Mouse (Mus musculus): ENCODE data around the gene Txnip. TPM values are rescaled to one million over a fixed set of nuclear protein-coding genes. Genes with fewer than 3 reads are reported as not detected.

The Txnip gene
- polyA plus RNA-seq, 1 experiment, result 1.2 TPM

DNA sequence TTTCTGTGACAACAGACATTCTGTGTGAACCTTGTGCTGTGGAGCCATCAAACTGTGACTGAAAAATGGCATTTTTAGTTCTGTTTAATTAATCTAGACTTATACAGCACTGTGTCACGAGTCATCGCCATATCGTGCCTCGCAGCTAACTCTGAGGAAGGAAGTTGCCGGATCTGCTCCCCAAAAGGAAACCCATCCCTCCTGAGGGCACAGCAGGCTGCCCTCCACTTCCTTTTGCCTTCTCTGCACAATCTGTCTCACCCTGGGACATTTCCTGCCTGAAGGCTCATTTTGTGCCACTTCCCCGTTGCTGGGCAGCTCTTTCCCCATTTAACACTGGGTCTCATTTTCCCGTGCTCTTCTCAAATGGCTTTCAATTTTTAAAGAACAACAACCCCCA is 6.9 kb downstream of the Txnip start:
- Histone ChIP-seq H3K27me3 (ENCODE audit: control insufficient read depth, insufficient read depth, insufficient read length) (no peaks in the 10 kb centered on the region), H3K36me3 (ENCODE audit: control insufficient read depth, insufficient read depth) (no peaks in the 10 kb centered on the region), H3K4me3 (ENCODE audit: insufficient read depth, poor library complexity, severe bottlenecking) (no peak overlapping the region), H3K79me2 (ENCODE audit: control insufficient read depth, insufficient read depth) (no peaks in the 10 kb centered on the region), H3ac (ENCODE audit: control insufficient read depth, insufficient read length, low read depth) (no peak overlapping the region), H3K79me3 (ENCODE audit: low read depth) (no peaks in the 10 kb centered on the region)
- TF ChIP-seq MYOD1 (IDR thresholded peaks at IDR 0.05; ENCODE audit: control insufficient read depth, insufficient read length, low read depth) (no peak), FOSL1 (IDR thresholded peaks at IDR 0.05; ENCODE audit: insufficient read depth, low read length, poor library complexity, severe bottlenecking) (no peak), MAX (IDR thresholded peaks at IDR 0.05) (no peak), MYOG (IDR thresholded peaks at IDR 0.05; ENCODE audit: control insufficient read depth, extremely low read depth, insufficient read length) (no peak)

DNA sequence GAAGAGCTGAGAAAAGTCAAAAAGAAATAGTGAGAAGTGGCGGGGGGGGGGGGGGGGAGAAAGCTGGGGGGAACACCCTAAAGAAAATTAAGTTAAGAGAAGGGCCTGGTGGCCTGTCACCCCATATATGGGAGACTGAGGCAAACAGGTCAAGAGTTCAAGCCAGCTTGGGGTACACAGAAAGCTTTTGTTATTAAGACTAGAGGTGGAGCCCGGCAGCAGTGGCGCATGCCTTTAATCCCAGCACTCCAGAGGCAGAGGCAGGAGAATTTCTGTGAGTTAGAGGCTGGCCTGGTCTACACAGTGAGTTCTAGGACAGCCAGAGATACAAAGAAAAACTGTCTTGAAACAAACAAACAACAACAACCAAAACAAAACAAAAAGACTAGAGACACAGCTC is 7.3 kb downstream of the Txnip start:
- no peaks in the 10 kb centered on the region for H3K36me3 ChIP-seq (ENCODE audit: control insufficient read depth, insufficient read depth)
- H3ac ChIP-seq (ENCODE audit: control insufficient read depth, insufficient read length, low read depth), result no peak overlapping the region
- no peaks in the 10 kb centered on the region for H3K79me3 ChIP-seq (ENCODE audit: low read depth)
- no peaks in the 10 kb centered on the region for H3K79me2 ChIP-seq (ENCODE audit: control insufficient read depth, insufficient read depth)
- H3K4me3 ChIP-seq (ENCODE audit: insufficient read depth, poor library complexity, severe bottlenecking), result no peak overlapping the region
- TF ChIP-seq MYOD1 (IDR thresholded peaks at IDR 0.05; ENCODE audit: control insufficient read depth, insufficient read length, low read depth), result no peak
- no peak for TF ChIP-seq USF1 (IDR thresholded peaks at IDR 0.05; ENCODE audit: low read depth)
- TF ChIP-seq CTCF (IDR thresholded peaks at IDR 0.05; ENCODE audit: control insufficient read depth, insufficient read depth, insufficient read length), result no peak
- no peaks in the 10 kb centered on the region for H3K27me3 ChIP-seq (ENCODE audit: control insufficient read depth, insufficient read depth, insufficient read length)

DNA sequence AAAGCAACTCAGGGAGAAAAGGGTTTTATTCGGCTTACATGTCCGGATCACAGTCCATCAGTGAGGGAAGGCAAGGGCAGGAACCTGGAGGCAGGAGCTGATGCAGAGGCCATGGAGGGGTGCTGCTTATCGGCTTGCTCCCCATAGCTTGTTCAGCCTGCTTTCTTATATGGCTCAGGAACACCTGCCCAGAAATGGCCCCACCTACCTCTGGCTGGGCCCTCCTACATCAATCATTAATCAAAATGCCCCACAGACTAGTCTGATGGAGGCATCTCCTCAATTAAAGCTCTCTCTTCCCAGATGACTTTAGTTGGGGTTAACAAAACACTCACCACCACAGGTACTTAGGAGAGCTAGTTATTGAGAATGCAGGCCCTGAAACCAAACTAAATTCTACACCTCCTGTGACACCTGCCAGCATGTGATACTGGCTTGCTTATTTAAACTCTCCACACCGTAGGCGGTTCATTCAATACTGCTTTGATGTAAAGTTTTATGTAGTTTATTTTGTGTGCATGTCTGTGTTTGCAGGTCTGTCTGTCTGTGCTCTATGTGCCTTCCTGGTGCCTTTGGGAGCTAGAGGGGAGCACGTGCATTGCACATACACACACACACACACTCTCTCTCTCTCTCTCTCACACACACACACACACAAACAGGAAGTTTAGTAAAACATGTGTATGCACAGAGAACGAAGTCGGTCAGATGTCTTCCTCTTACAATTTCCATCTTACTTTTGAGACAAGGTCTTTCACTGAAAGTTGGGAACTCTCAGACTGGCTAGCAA is 9.1 kb downstream of the Txnip start:
- no peak for TF ChIP-seq CTCF (IDR thresholded peaks at IDR 0.05; ENCODE audit: control insufficient read depth, insufficient read depth, insufficient read length)
- TF ChIP-seq FOSL1 (IDR thresholded peaks at IDR 0.05; ENCODE audit: insufficient read depth, low read length, poor library complexity, severe bottlenecking), result no peak
- no peak for TF ChIP-seq MYOG (IDR thresholded peaks at IDR 0.05; ENCODE audit: control insufficient read depth, extremely low read depth, insufficient read length)
- TF ChIP-seq CEBPB (IDR thresholded peaks at IDR 0.05; ENCODE audit: low read depth), result no peak
- no peak for TF ChIP-seq USF1 (IDR thresholded peaks at IDR 0.05; ENCODE audit: low read depth)
- no peak for TF ChIP-seq MYOD1 (IDR thresholded peaks at IDR 0.05; ENCODE audit: control insufficient read depth, insufficient read length, low read depth)
- no peak for TF ChIP-seq MAX (IDR thresholded peaks at IDR 0.05)
- H3K79me3 ChIP-seq (ENCODE audit: low read depth), result no peaks in the 10 kb centered on the region
- no peaks in the 10 kb centered on the region for H3K79me2 ChIP-seq (ENCODE audit: control insufficient read depth, insufficient read depth)
- H3K4me3 ChIP-seq (ENCODE audit: insufficient read depth, poor library complexity, severe bottlenecking), result no peak overlapping the region
- no peaks in the 10 kb centered on the region for H3K36me3 ChIP-seq (ENCODE audit: control insufficient read depth, insufficient read depth)
- no peak overlapping the region for H3ac ChIP-seq (ENCODE audit: control insufficient read depth, insufficient read length, low read depth)
- no peaks in the 10 kb centered on the region for H3K27me3 ChIP-seq (ENCODE audit: control insufficient read depth, insufficient read depth, insufficient read length)

DNA sequence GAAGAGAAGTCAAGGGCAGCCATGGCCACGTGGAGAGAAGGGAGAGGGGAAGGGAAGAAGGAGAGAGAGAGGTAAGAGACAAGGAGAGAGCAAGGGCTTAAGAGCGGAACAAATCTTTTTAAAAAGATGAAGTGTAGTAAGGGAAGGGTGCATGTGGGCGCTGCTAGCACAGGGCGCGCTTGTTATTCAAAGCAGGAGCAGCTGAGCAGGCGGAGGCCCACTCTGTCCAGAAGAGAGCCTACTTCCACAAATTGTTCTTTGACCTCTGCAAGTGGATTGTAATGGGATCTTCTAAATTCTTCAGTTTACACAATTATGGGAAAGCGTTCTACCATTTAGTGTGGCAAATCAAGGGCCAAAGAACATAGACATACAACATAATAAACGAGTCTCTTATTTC is 10.8 kb downstream of the Txnip start:
- H3ac ChIP-seq (ENCODE audit: control insufficient read depth, insufficient read length, low read depth), result no peak overlapping the region
- H3K4me3 ChIP-seq (ENCODE audit: insufficient read depth, poor library complexity, severe bottlenecking), result no peak overlapping the region
- H3K79me3 ChIP-seq (ENCODE audit: low read depth), result no peaks in the 10 kb centered on the region
- TF ChIP-seq MYOG (IDR thresholded peaks at IDR 0.05; ENCODE audit: control insufficient read depth, extremely low read depth, insufficient read length) (no peak), CTCF (IDR thresholded peaks at IDR 0.05; ENCODE audit: control insufficient read depth, insufficient read depth, insufficient read length) (no peak), MAX (IDR thresholded peaks at IDR 0.05) (no peak), FOSL1 (IDR thresholded peaks at IDR 0.05; ENCODE audit: insufficient read depth, low read length, poor library complexity, severe bottlenecking) (no peak)
- H3K79me2 ChIP-seq (ENCODE audit: control insufficient read depth, insufficient read depth), result no peaks in the 10 kb centered on the region
- H3K27me3 ChIP-seq (ENCODE audit: control insufficient read depth, insufficient read depth, insufficient read length), result no peaks in the 10 kb centered on the region
- no peaks in the 10 kb centered on the region for H3K36me3 ChIP-seq (ENCODE audit: control insufficient read depth, insufficient read depth)

DNA sequence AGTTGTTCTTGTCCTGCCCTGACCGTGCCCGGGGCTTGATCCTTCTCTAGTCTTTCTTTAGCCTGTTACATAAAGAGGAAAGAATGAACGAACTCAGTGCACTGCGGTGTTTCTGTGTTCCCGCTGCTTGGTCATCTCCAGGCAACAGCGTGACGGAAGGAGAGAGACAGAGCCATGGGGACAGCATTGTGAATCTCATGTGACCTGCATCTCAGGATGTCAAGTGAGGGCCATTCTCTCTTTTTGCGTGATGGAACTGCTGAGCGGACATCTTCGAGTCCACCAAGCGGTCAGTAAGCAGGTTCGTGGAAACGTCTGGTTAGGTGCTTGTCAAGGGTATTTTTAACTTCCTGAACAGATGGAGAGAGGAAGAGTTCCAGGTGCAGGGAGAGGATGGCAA is 11.7 kb downstream of the Txnip start:
- no peak for TF ChIP-seq CTCF (IDR thresholded peaks at IDR 0.05; ENCODE audit: control insufficient read depth, insufficient read depth, insufficient read length)
- no peak for TF ChIP-seq CEBPB (IDR thresholded peaks at IDR 0.05; ENCODE audit: low read depth)
- TF ChIP-seq MYOG (IDR thresholded peaks at IDR 0.05; ENCODE audit: control insufficient read depth, extremely low read depth, insufficient read length), result no peak
- TF ChIP-seq USF1 (IDR thresholded peaks at IDR 0.05; ENCODE audit: low read depth), result no peak
- no peak for TF ChIP-seq FOSL1 (IDR thresholded peaks at IDR 0.05; ENCODE audit: insufficient read depth, low read length, poor library complexity, severe bottlenecking)
- no peak for TF ChIP-seq MAX (IDR thresholded peaks at IDR 0.05)
- TF ChIP-seq MYOD1 (IDR thresholded peaks at IDR 0.05; ENCODE audit: control insufficient read depth, insufficient read length, low read depth), result no peak
- no peaks in the 10 kb centered on the region for H3K79me2 ChIP-seq (ENCODE audit: control insufficient read depth, insufficient read depth)
- no peaks in the 10 kb centered on the region for H3K36me3 ChIP-seq (ENCODE audit: control insufficient read depth, insufficient read depth)
- no peaks in the 10 kb centered on the region for H3K79me3 ChIP-seq (ENCODE audit: low read depth)
- H3ac ChIP-seq (ENCODE audit: control insufficient read depth, insufficient read length, low read depth), result no peak overlapping the region
- no peaks in the 10 kb centered on the region for H3K27me3 ChIP-seq (ENCODE audit: control insufficient read depth, insufficient read depth, insufficient read length)
- H3K4me3 ChIP-seq (ENCODE audit: insufficient read depth, poor library complexity, severe bottlenecking), result no peak overlapping the region

DNA sequence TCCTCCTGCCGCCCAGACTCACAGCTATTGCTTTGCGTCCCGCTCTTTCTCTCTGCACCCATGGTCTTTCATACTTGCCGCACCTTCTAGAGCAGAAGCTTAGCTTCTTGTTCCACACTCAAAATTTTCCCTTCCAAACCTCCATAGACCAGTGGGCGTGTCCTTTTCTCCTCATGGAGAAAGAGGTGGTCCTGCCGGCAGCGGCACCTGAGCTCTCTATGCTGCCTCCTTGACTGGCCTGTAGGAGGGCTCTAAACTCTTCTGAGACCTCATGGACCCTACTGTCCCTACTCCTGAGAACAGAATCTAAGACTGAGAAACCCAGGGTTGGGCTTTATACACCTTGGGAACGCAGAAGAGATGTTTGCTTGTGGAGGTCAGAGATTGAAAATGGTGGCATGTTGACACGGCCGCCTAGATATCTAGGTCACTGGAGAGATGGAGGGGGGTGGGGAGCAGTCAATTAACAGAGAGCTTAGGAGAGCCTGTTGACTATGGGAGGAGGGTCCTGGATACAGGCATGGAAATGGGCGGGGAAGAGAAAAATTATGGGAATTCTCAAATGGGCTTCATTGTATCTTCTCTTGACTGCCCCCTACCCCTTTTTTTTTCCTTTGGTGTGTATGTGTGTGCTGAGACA is 12.3 kb downstream of the Txnip start:
- Histone ChIP-seq H3K36me3 (ENCODE audit: control insufficient read depth, insufficient read depth) (no peaks in the 10 kb centered on the region), H3K4me3 (ENCODE audit: insufficient read depth, poor library complexity, severe bottlenecking) (no peak overlapping the region), H3K79me2 (ENCODE audit: control insufficient read depth, insufficient read depth) (no peaks in the 10 kb centered on the region), H3K79me3 (ENCODE audit: low read depth) (no peaks in the 10 kb centered on the region), H3ac (ENCODE audit: control insufficient read depth, insufficient read length, low read depth) (no peak overlapping the region), H3K27me3 (ENCODE audit: control insufficient read depth, insufficient read depth, insufficient read length) (no peaks in the 10 kb centered on the region)
- TF ChIP-seq CEBPB (IDR thresholded peaks at IDR 0.05; ENCODE audit: low read depth) (no peak), USF1 (IDR thresholded peaks at IDR 0.05; ENCODE audit: low read depth) (no peak), MAX (IDR thresholded peaks at IDR 0.05) (no peak), MYOG (IDR thresholded peaks at IDR 0.05; ENCODE audit: control insufficient read depth, extremely low read depth, insufficient read length) (no peak), CTCF (IDR thresholded peaks at IDR 0.05; ENCODE audit: control insufficient read depth, insufficient read depth, insufficient read length) (no peak), MYOD1 (IDR thresholded peaks at IDR 0.05; ENCODE audit: control insufficient read depth, insufficient read length, low read depth) (no peak), FOSL1 (IDR thresholded peaks at IDR 0.05; ENCODE audit: insufficient read depth, low read length, poor library complexity, severe bottlenecking) (no peak)
